ENCODE assay signal across 11 mouse cellular contexts in genomic region chr2:154538310-154538709, GRCm38 (mm10). TPM values are rescaled to one million over a fixed set of nuclear protein-coding genes. Genes with fewer than 3 reads are reported as not detected.
DNase-seq lines count a peak whose midpoint lies in the region; ATAC-seq and TF ChIP-seq lines count a peak whose summit lies in the region.
"Had no signal": no experiment of that assay in that cellular context is flagged by ENCODE, and none has a peak within 500 bp of the region (broad histone marks: within the 10 kb centered on the region; RNA-seq: fewer than 3 reads in every experiment).

No protein-coding gene starts in this region.

- H3K4me3 ChIP-seq in lung, embryonic 14.5 days (ENCODE audit: low read depth, low read length), result no peak overlapping the region
- no peak overlapping the region for H3K4me3 ChIP-seq in intestine, embryonic 15.5 days (replicated peaks)

- no peak overlapping the region for H3K4me2 ChIP-seq in lung, embryonic 14.5 days
- H3K4me2 ChIP-seq in intestine, embryonic 15.5 days (replicated peaks), result no peak overlapping the region

- 40% methylated on average over 2 of the region's 2 CpGs for WGBS in lung, embryonic 14.5 days
- WGBS in intestine, embryonic 15.5 days, result 38% methylated on average over 2 of the region's 2 CpGs

- H3K27me3 ChIP-seq in lung, embryonic 14.5 days (ENCODE audit: insufficient read depth, low read length), result no peaks in the 10 kb centered on the region
- no peaks in the 10 kb centered on the region for H3K27me3 ChIP-seq in intestine, embryonic 15.5 days (replicated peaks)

- peak; percentile 66 to 84 for DNase-seq in frontal cortex, postnatal 36 days (ENCODE audit: low spot score in 2 of 2)
- DNase-seq in frontal cortex, postnatal 10 days (ENCODE audit: low spot score in 2 of 2), result no peak
- peak; percentile 31 for DNase-seq in lung, embryonic 14.5 days
- no peak for DNase-seq in lung, postnatal 4 days
- peak; percentile 28 to 66 for DNase-seq in cerebellum, postnatal 14 days
- DNase-seq in spleen, postnatal 10 days (ENCODE audit: low spot score in 2 of 2), result no peak
- DNase-seq: lung, postnatal 14 days; thymus, postnatal 25 days had no signal

- H3K36me3 ChIP-seq in lung, embryonic 14.5 days (ENCODE audit: insufficient read depth), result peaks cover 28% of the 10 kb centered on the region
- peaks cover 10% of the 10 kb centered on the region; the same call in 1 of the 2 replicates for H3K36me3 ChIP-seq in intestine, embryonic 15.5 days

- H3K4me1 ChIP-seq in lung, embryonic 14.5 days (ENCODE audit: insufficient read depth), result no peaks in the 10 kb centered on the region
- no peaks in the 10 kb centered on the region for H3K4me1 ChIP-seq in intestine, embryonic 15.5 days (replicated peaks)

- H3K27ac ChIP-seq in lung, embryonic 14.5 days (ENCODE audit: low read depth), result no peak overlapping the region
- H3K27ac ChIP-seq in intestine, embryonic 15.5 days, result no peak overlapping the region; the same call in 1 of the 2 replicates

- no peak for TF ChIP-seq CTCF in lung, embryonic 14.5 days (IDR thresholded peaks at IDR 0.05; ENCODE audit: low read depth)

- H3K9me3 ChIP-seq in lung, embryonic 14.5 days (ENCODE audit: low read depth, low read length), result no peaks in the 10 kb centered on the region
- H3K9me3 ChIP-seq in intestine, embryonic 15.5 days, result no peaks in the 10 kb centered on the region

- peak; percentile 26; the same call in 1 of the 2 replicates for ATAC-seq in lung, embryonic 14.5 days (ENCODE audit: insufficient read depth)
- ATAC-seq in intestine, embryonic 15.5 days, result peak; percentile 53; the same call in 1 of the 2 replicates
- ATAC-seq in megakaryocyte, adult 5-6 weeks (ENCODE audit: poor library complexity, severe bottlenecking), result no peak

- no peak overlapping the region; the same call in 1 of the 2 replicates for H3K9ac ChIP-seq in lung, embryonic 14.5 days
- H3K9ac ChIP-seq in intestine, embryonic 15.5 days, result no peak overlapping the region

RNA-seq across cellular contexts. Expression of gene 1700003F12Rik, which starts 8.6 kb away (rescaled TPM):
- 1.2 and 1.4 TPM in 2 replicates for polyA plus RNA-seq in lung, embryonic 14.5 days (2014; fragmentation: Nextera tagmentation; extraction: Ambion mirVana)
- 0.52 and 0.57 TPM in 2 replicates for polyA plus RNA-seq in intestine, embryonic 15.5 days (2015; fragmentation: Nextera tagmentation; extraction: Ambion mirVana)
- not detected in 2 replicates for total RNA-seq in megakaryocyte, adult 5-6 weeks (2015)
- total RNA-seq in megakaryocyte, adult 5-6 weeks (2017), result not detected in 2 replicates

RNA-seq across cellular contexts. Expression of gene Actl10, which starts 13.3 kb away (rescaled TPM):
- 0.36 and 0.37 TPM in 2 replicates for polyA plus RNA-seq in lung, embryonic 14.5 days (2014; fragmentation: Nextera tagmentation; extraction: Ambion mirVana)
- 0.15 TPM in 1 of 2 replicates, not detected in the other for polyA plus RNA-seq in intestine, embryonic 15.5 days (2015; fragmentation: Nextera tagmentation; extraction: Ambion mirVana)
- 0.11 TPM in 1 of 2 replicates, not detected in the other for total RNA-seq in megakaryocyte, adult 5-6 weeks (2015)
- total RNA-seq in megakaryocyte, adult 5-6 weeks (2017), result 0.15 TPM in 1 of 2 replicates, not detected in the other
- total RNA-seq: layer of hippocampus, postnatal 14 days had no signal

RNA-seq across cellular contexts. Expression of gene Necab3, which starts 20.4 kb away (rescaled TPM):
- 2.6 and 3.2 TPM in 2 replicates for polyA plus RNA-seq in lung, embryonic 14.5 days (2014; fragmentation: Nextera tagmentation; extraction: Ambion mirVana)
- 1.2 TPM in 2 replicates for polyA plus RNA-seq in intestine, embryonic 15.5 days (2015; fragmentation: Nextera tagmentation; extraction: Ambion mirVana)
- total RNA-seq in megakaryocyte, adult 5-6 weeks (2015), result 0.78 and 1.6 TPM in 2 replicates
- total RNA-seq in megakaryocyte, adult 5-6 weeks (2017), result 1.8 and 2.2 TPM in 2 replicates

RNA-seq across cellular contexts. Expression of gene E2f1, which starts 31.4 kb away (rescaled TPM):
- 12.4 and 13.6 TPM in 2 replicates for polyA plus RNA-seq in lung, embryonic 14.5 days (2014; fragmentation: Nextera tagmentation; extraction: Ambion mirVana)
- 16.7 and 18.7 TPM in 2 replicates for polyA plus RNA-seq in intestine, embryonic 15.5 days (2015; fragmentation: Nextera tagmentation; extraction: Ambion mirVana)
- total RNA-seq in megakaryocyte, adult 5-6 weeks (2015), result 14.3 and 16.2 TPM in 2 replicates
- 7.7 and 9.3 TPM in 2 replicates for total RNA-seq in megakaryocyte, adult 5-6 weeks (2017)

Comparison
In these comparisons a context has a peak if more than half of its experiments do, and no peak if none do; other contexts are left out.
1. DNase-seq: peak in frontal cortex, postnatal 36 days (2 of 2), lung, embryonic 14.5 days (single experiment) and cerebellum, postnatal 14 days (2 of 2); none in frontal cortex, postnatal 10 days (0 of 2), lung, postnatal 4 days (0 of 2) and spleen, postnatal 10 days (0 of 2).